Mouse (Mus musculus) bone marrow macrophage, adult 2 months (primary cell): ENCODE results near the gene Sf3b5.

Experiments
- CTCF ChIP-seq: IDR thresholded peaks from 2 replicates; pipeline ENCODE4 v1.5.1; 2012; ENCODE audit warnings: low read depth, mild to moderate bottlenecking, low read length, moderate library complexity
- POLR2A ChIP-seq: IDR thresholded peaks from 2 replicates; pipeline ENCODE4 v1.6.1; 2012; ENCODE audit warnings: mild to moderate bottlenecking, low read depth, low read length, borderline replicate concordance

DNA sequence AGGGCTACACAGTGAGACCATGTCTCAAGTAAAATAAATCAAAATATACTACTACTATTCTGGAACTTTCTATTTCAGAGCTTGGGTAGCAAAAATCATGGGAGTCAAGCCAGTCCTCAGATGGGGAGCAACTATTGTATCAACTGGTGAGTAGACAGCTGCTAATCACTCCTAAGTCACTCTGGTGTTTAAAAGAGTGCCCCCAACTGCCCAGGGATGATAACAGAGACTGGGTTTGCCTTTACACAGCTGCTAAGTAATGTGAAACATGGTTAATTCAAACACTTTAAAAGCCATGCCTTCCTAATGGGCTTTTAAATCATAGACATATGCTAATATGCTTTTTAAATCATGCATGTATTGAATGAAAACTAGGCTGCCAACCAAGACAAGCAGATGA, 42.9 kb upstream of the Sf3b5 start:
- no peak for TF ChIP-seq CTCF
- TF ChIP-seq POLR2A, result no peak
